Mouse (Mus musculus) E14TG2a.4 (cell line): Measurements from ENCODE around the gene Rybp.

Source experiments
- CTCF ChIP-seq: conservative IDR thresholded peaks from 2 replicates; pipeline ENCODE4 v1.5.1; 2014; ENCODE audit warnings: low read length
- NANOG ChIP-seq: IDR thresholded peaks from 2 replicates; pipeline ENCODE4 v1.6.1; 2014; ENCODE audit warnings: borderline replicate concordance, low read length, mixed read lengths
- POU5F1 ChIP-seq: IDR thresholded peaks from 2 replicates; pipeline ENCODE4 v1.6.1; 2014; ENCODE audit warnings: low read length, borderline replicate concordance

DNA sequence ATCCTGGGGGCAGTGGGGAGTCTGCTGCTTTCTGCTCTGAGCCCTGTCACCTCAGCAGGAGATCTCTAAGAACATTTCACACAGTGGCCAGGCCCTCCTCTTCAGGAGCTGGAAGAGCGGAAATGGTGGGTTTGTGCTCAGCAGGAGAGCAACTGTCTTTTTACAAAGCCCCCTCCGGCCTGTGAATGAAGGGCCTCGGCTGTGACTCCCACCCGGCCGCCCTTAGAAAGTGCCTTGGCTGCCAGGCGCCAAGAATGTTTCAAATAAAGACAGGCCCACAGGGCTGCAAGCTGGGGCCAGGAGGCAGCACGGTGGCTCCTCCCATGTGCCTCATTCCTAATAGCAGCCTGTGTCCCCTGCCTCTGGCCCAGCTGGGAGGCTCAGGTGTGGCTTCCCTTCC lies 74.5 kb downstream of the Rybp start:
- TF ChIP-seq CTCF, result no peak
- TF ChIP-seq POU5F1, result no peak
- peak; percentile 31 for TF ChIP-seq NANOG
